Mouse (Mus musculus): Measurements from ENCODE around the gene Zfp30. TPM values are rescaled to one million over a fixed set of nuclear protein-coding genes. Genes with fewer than 3 reads are reported as not detected.

Gene Zfp30
- total RNA-seq (2012; rRNA removed): 1.4 and 1.5 TPM in 2 replicates
- 1 to 10 TPM in 1 of 2 experiments, not detected in 1; 2.7 TPM for polyA plus RNA-seq (2012; ENCODE audit: insufficient read depth in 1 of 2, insufficient read length in 2 of 2, low read depth in 1 of 2, low replicate concordance in 2 of 2, missing spikeins in 1 of 2)

GRCm38 (mm10) chr7:29783871-29784551 lies at the start of gene Zfp30:
TSS of gene Zfp30 (plus strand) at chr7:29783998.
- Histone ChIP-seq H3K27ac (ENCODE audit: control insufficient read depth, low read depth, low read length) (peak within 1 kb of the TSS; percentile 46; the same call in 1 of the 2 replicates), H3K36me3 (ENCODE audit: control insufficient read depth in 1 of 2, insufficient read depth in 2 of 2, low read length in 2 of 2) (no peaks in the 10 kb centered on the region), H3K9ac (ENCODE audit: control insufficient read depth, low read depth, low read length, poor library complexity, severe bottlenecking) (peak within 1 kb of the TSS; percentile 79), H3K79me2 (ENCODE audit: control insufficient read depth, insufficient read depth, low read length, poor library complexity) (no peaks in the 10 kb centered on the region; the same call in 1 of the 2 replicates), H3K4me1 (ENCODE audit: control insufficient read depth in 1 of 2, insufficient read depth in 2 of 2, low read length in 2 of 2) (no peaks in the 10 kb centered on the region; a peak in 1 of 4 replicates), H3K9me3 (replicated peaks; ENCODE audit: insufficient read depth, low read length) (no peaks in the 10 kb centered on the region), H3K4me3 (ENCODE audit: control insufficient read depth in 1 of 2, insufficient read depth in 1 of 2, low read depth in 2 of 2, low read length in 2 of 2) (peak within 1 kb of the TSS; percentile 80 to 93), H3K27me3 (ENCODE audit: control insufficient read depth in 1 of 2, insufficient read depth in 2 of 2, low read length in 2 of 2) (no peaks in the 10 kb centered on the region)
- peak; percentile 93 for DNase-seq (ENCODE audit: low read depth, low spot score)
- TF ChIP-seq RAD21 (IDR thresholded peaks at IDR 0.05; ENCODE audit: low read depth, low read length): no peak
- no peak for TF ChIP-seq MXI1 (IDR thresholded peaks at IDR 0.05; ENCODE audit: low read depth, low read length)
- TF ChIP-seq MYB (IDR thresholded peaks at IDR 0.05; ENCODE audit: low read depth, low read length): no peak
- TF ChIP-seq ZC3H11A (IDR thresholded peaks at IDR 0.05; ENCODE audit: low read depth, low read length): no peak
- no peak for TF ChIP-seq RCOR1 (IDR thresholded peaks at IDR 0.05; ENCODE audit: low read depth, low read length)
- TF ChIP-seq NELFE (IDR thresholded peaks at IDR 0.05; ENCODE audit: low read depth, low read length): peak; percentile 57
- TF ChIP-seq USF1 (IDR thresholded peaks at IDR 0.05; ENCODE audit: low read depth, low read length): peak; percentile 72
- peak; percentile 56 for TF ChIP-seq HCFC1 (IDR thresholded peaks at IDR 0.05; ENCODE audit: low read depth, low read length)
- peak; percentile 77; the same call in 1 of the 2 replicates for TF ChIP-seq SIN3A (IDR thresholded peaks at IDR 0.05; ENCODE audit: low read length)
- no peak for TF ChIP-seq MAX (IDR thresholded peaks at IDR 0.05; ENCODE audit: low read length)
- TF ChIP-seq E2F4 (IDR thresholded peaks at IDR 0.05; ENCODE audit: borderline replicate concordance, low read depth, low read length): no peak
- no peak for TF ChIP-seq USF2 (IDR thresholded peaks at IDR 0.05; ENCODE audit: borderline replicate concordance in 1 of 2, insufficient read depth in 1 of 2, low read depth in 1 of 2, low read length in 2 of 2)
- no peak for TF ChIP-seq SMC3 (IDR thresholded peaks at IDR 0.05; ENCODE audit: low read depth, low read length)
- TF ChIP-seq POLR2AphosphoS2 (IDR thresholded peaks at IDR 0.05; ENCODE audit: low read length): no peak
- no peak for TF ChIP-seq GATA1 (IDR thresholded peaks at IDR 0.05; ENCODE audit: low read depth, low read length)
- 0 out of 2 replicates have a peak, but pooled peaks have one; percentile 78 for TF ChIP-seq UBTF (IDR thresholded peaks at IDR 0.05; ENCODE audit: borderline replicate concordance, insufficient read depth, low read depth, low read length)
- no peak for TF ChIP-seq CHD2 (IDR thresholded peaks at IDR 0.05; ENCODE audit: low read length)
- TF ChIP-seq MEF2A (IDR thresholded peaks at IDR 0.05; ENCODE audit: extremely low read depth, insufficient replicate concordance, low read depth, low read length, poor library complexity, severe bottlenecking): no peak
- TF ChIP-seq ELF1 (IDR thresholded peaks at IDR 0.05; ENCODE audit: low read depth, low read length): no peak
- TF ChIP-seq ZMIZ1 (IDR thresholded peaks at IDR 0.05; ENCODE audit: low read depth, low read length): 0 out of 2 replicates have a peak, but pooled peaks have one; percentile 41
- peak; percentile 43 to 60; a peak in 2 of 4 replicates for TF ChIP-seq POLR2A (IDR thresholded peaks at IDR 0.05; ENCODE audit: control insufficient read depth in 1 of 2, insufficient read depth in 1 of 2, low read depth in 1 of 2, low read length in 2 of 2, poor library complexity in 1 of 2)
- peak; percentile 21; the same call in 1 of the 2 replicates for TF ChIP-seq TCF12 (IDR thresholded peaks at IDR 0.05; ENCODE audit: low read depth, low read length)
- TF ChIP-seq MAZ (IDR thresholded peaks at IDR 0.05; ENCODE audit: low read depth, low read length): peak; percentile 65; the same call in 1 of the 2 replicates
- no peak for TF ChIP-seq KAT2A (conservative IDR thresholded peaks at IDR 0.05; ENCODE audit: low read depth, low read length)
- TF ChIP-seq MAFK (IDR thresholded peaks at IDR 0.05; ENCODE audit: borderline replicate concordance, low read depth, low read length): no peak
- no peak for TF ChIP-seq EP300 (IDR thresholded peaks at IDR 0.05; ENCODE audit: low read depth in 1 of 2, low read length in 2 of 2)
- no peak for TF ChIP-seq CHD1 (IDR thresholded peaks at IDR 0.05; ENCODE audit: low read depth, low read length)
- TF ChIP-seq ZKSCAN1 (IDR thresholded peaks at IDR 0.05; ENCODE audit: low read depth, low read length): no peak
- TF ChIP-seq TAL1 (IDR thresholded peaks at IDR 0.05; ENCODE audit: low read length): no peak
- TF ChIP-seq GABPA (IDR thresholded peaks at IDR 0.05; ENCODE audit: low read depth, low read length): no peak
- peak; percentile 27; the same call in 1 of the 2 replicates for TF ChIP-seq BHLHE40 (IDR thresholded peaks at IDR 0.05; ENCODE audit: borderline replicate concordance, low read depth, low read length)
- no peak for TF ChIP-seq POLR2AphosphoS5 (IDR thresholded peaks at IDR 0.05; ENCODE audit: borderline replicate concordance, low read depth, low read length)
- TF ChIP-seq CTCF (IDR thresholded peaks at IDR 0.05 in 2 of 3, conservative IDR thresholded peaks at IDR 0.05 in 1 of 3; ENCODE audit: control insufficient read depth in 1 of 3, insufficient read depth in 1 of 3, low read depth in 2 of 3, low read length in 3 of 3, poor library complexity in 1 of 3, severe bottlenecking in 1 of 3): no peak; a peak in 1 of 6 replicates
- peak; percentile 92 for TF ChIP-seq NRF1 (IDR thresholded peaks at IDR 0.05; ENCODE audit: insufficient read depth, low read depth, low read length, poor library complexity, severe bottlenecking)
- TF ChIP-seq MYC (IDR thresholded peaks at IDR 0.05; ENCODE audit: low read depth, low read length): no peak
